Mouse (Mus musculus) liver, embryonic 11.5 days (tissue): ENCODE data around the gene Ephb1. TPM values are rescaled to one million over a fixed set of nuclear protein-coding genes. Genes with fewer than 3 reads are reported as not detected.

Experiments used
- ATAC-seq: fragments of 200-750 bp; cut with Nextera tagmentation; replicated peaks from 2 replicates; pipeline ENCODE4 v1.8.0; 2017; ENCODE audit warnings: moderate number of reproducible peaks, mild to moderate bottlenecking, moderate TSS enrichment, moderate library complexity; ENCODE audit not compliant: low FRiP score
- DNase-seq: peaks from one replicate; pipeline ENCODE4 v3.0.0-alpha.2; 2017; ENCODE audit warnings: low spot score
- H3K27ac ChIP-seq: fragments of 300-500 bp; sonication (generic); 2 replicates; pipeline ENCODE4 v1.5.1; 2014; ENCODE audit warnings: mild to moderate bottlenecking, low read depth, low read length, control low read depth
- H3K27me3 ChIP-seq: fragments of 300-500 bp; sonication (generic); replicated peaks from 2 replicates; pipeline ENCODE4 v1.6.1; 2014; ENCODE audit warnings: low read length, mixed read lengths; ENCODE audit not compliant: control insufficient read depth, insufficient read depth
- H3K36me3 ChIP-seq: fragments of 300-500 bp; sonication (generic); 2 replicates; pipeline ENCODE4 v1.6.1; 2014; ENCODE audit warnings: mild to moderate bottlenecking, low read length, moderate library complexity, mixed read lengths; ENCODE audit not compliant: control insufficient read depth, insufficient read depth
- H3K4me1 ChIP-seq: fragments of 300-500 bp; sonication (generic); replicated peaks from 2 replicates; pipeline ENCODE4 v1.6.1; 2014; ENCODE audit warnings: low read length, mixed read lengths; ENCODE audit not compliant: control insufficient read depth, insufficient read depth
- H3K4me2 ChIP-seq: fragments of 300-500 bp; sonication (generic); 2 replicates; pipeline ENCODE4 v1.6.1; 2014; ENCODE audit warnings: mild to moderate bottlenecking, control low read depth, moderate library complexity
- H3K4me3 ChIP-seq: fragments of 300-500 bp; sonication (generic); 2 replicates; pipeline ENCODE4 v1.5.1; 2014; ENCODE audit warnings: low read depth, low read length, control low read depth
- H3K9ac ChIP-seq: fragments of 300-500 bp; sonication (generic); 2 replicates; pipeline ENCODE4 v1.6.1; 2014; ENCODE audit warnings: low read depth, low read length, control low read depth
- H3K9me3 ChIP-seq: fragments of 300-500 bp; sonication (generic); 2 replicates; pipeline ENCODE4 v1.6.1; 2016; ENCODE audit warnings: low read length, inconsistent platforms, mixed read lengths; ENCODE audit not compliant: control insufficient read depth
- WGBS: fragments of 180-500 bp; shearing (Covaris S2); extraction: QIAGEN DNeasy Blood & Tissue Kit; methylation state at CpG from one replicate; pipeline ENCODE4 v1.1.7; 2014; 5-methylcytosine and 5-hydroxymethylcytosine counted together
- polyA plus RNA-seq: library from polyadenylated mRNA; unstranded; fragments of >200 nt; fragmentation: Nextera tagmentation; extraction: Ambion mirVana; gene quantifications from 2 replicates; pipeline ENCODE4 v1.2.1, GENCODE M21; 2014

Gene Ephb1
- polyA plus RNA-seq, 1 experiment from 2014 or later, result 0.70 TPM

- Histone ChIP-seq H3K4me2 (no peak overlapping the region), H3K9ac (no peak overlapping the region), H3K27ac (no peak overlapping the region), H3K4me1 (no peaks in the 10 kb centered on the region), H3K4me3 (no peak overlapping the region), H3K9me3 (no peaks in the 10 kb centered on the region), H3K36me3 (no peaks in the 10 kb centered on the region), H3K27me3 (no peaks in the 10 kb centered on the region)
- 77% methylated on average over 8 of the region's 8 CpGs for WGBS
- DNase-seq (no peak), ATAC-seq (no peak)
Observed at GRCm38 (mm10) chr9:101934887-101935286, 419.6 kb downstream of the Ephb1 start.

DNA sequence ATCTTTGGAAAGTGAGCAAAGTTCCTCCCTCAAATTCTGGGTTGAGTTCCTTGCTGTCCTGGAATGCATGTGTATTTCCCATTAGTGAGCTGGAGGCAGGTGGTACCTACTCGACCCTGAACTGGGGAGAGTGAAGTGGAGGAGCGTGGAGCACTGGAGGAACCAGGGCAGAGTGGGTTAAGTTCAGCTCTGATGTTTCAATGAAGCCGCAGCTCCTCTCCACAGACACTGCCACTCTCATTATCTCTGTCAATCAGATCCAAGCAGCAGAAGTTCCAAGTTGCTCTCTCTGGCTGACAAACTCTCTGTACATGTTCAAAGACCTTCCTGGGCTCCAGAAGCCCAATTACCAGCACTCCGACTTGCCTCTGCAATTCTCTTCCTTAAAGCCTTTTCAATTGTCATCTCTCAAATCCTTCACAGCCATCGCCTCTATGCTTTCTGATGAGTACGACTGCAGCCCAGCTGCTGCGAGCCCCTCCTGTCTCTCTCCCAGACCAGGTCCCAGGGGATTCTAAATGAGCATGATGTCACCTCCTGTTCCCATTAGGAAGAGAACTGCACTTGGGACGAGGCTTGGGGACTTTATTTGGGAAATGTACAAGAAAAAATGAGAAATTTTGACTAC lies 420.4 kb downstream of the Ephb1 start:
- Histone ChIP-seq H3K9me3 (no peaks in the 10 kb centered on the region), H3K4me3 (no peak overlapping the region), H3K4me1 (no peaks in the 10 kb centered on the region), H3K9ac (no peak overlapping the region), H3K27ac (no peak overlapping the region), H3K4me2 (no peak overlapping the region), H3K27me3 (no peaks in the 10 kb centered on the region), H3K36me3 (no peaks in the 10 kb centered on the region)
- DNase-seq, result no peak
- WGBS, result 58% methylated on average over 8 of the region's 8 CpGs
- ATAC-seq, result no peak

DNA sequence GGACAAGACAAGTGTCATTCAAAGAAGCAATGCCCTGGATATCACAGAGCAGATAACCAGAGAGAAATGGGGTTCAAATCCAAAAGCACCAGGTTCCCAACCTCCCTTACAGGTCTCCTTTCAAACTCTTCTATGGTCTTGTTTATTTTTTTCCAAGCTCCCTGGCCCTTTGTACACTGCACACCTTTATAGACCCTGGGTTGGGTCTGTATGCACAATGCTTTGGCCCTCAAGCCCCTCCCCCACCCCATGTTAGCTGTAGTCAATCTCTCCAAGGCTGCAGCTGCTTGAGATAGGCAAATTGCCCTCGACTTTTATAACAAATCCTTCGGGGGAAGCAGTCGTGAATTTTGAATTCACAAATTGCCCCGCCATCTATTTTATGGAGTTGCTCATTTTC lies 429.7 kb downstream of the Ephb1 start:
- H3K4me2 ChIP-seq, result no peak overlapping the region
- no peak for DNase-seq

GRCm38 (mm10) chr9:101922846-101923245 lies 431.6 kb downstream of the Ephb1 start:
- Histone ChIP-seq H3K9me3 (no peaks in the 10 kb centered on the region), H3K4me2 (no peak overlapping the region), H3K27ac (no peak overlapping the region), H3K9ac (no peak overlapping the region), H3K4me1 (no peaks in the 10 kb centered on the region), H3K27me3 (0 out of 2 replicates have a peak, but pooled peaks cover 3% of the 10 kb centered on the region), H3K4me3 (no peak overlapping the region), H3K36me3 (no peaks in the 10 kb centered on the region)
- DNase-seq, result no peak
- WGBS, result 67% methylated on average over 4 of the region's 4 CpGs
- no peak for ATAC-seq

More for the DNA sequence above, 429.7 kb downstream of the Ephb1 start:
- Histone ChIP-seq H3K9ac (no peak overlapping the region), H3K4me3 (no peak overlapping the region), H3K36me3 (no peaks in the 10 kb centered on the region), H3K27me3 (0 out of 2 replicates have a peak, but pooled peaks cover 3% of the 10 kb centered on the region), H3K4me1 (no peaks in the 10 kb centered on the region), H3K9me3 (no peaks in the 10 kb centered on the region), H3K27ac (no peak overlapping the region)
- ATAC-seq, result no peak
- 59% methylated on average over 4 of the region's 4 CpGs for WGBS

DNA sequence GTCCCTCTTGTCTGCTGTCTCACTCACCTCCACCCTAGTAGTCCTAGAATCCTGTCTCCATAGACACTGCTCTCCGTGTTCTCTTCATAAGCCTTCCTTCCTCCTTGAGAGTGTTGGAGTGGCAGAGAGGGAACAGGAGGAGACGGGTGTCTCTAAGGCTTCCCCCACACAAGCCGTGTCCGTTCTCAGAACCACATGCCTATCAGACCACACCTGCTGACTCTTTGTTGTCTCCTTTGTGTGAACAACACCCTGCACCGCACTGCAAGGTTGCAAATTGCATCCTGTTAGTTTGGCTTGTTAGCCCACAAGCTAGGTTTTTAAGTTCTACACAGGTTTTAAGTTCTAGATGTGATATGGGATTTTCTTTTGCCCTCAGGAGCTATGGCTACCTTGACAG lies 435.2 kb downstream of the Ephb1 start:
- H3K4me1 ChIP-seq, result no peaks in the 10 kb centered on the region
- H3K36me3 ChIP-seq, result no peaks in the 10 kb centered on the region
- no peaks in the 10 kb centered on the region for H3K9me3 ChIP-seq
- ATAC-seq (no peak), DNase-seq (no peak)
- no peak overlapping the region for H3K9ac ChIP-seq
- WGBS, result 69% methylated on average over 5 of the region's 5 CpGs
- no peaks in the 10 kb centered on the region for H3K27me3 ChIP-seq
- no peak overlapping the region for H3K27ac ChIP-seq
- H3K4me2 ChIP-seq, result no peak overlapping the region
- H3K4me3 ChIP-seq, result no peak overlapping the region

DNA sequence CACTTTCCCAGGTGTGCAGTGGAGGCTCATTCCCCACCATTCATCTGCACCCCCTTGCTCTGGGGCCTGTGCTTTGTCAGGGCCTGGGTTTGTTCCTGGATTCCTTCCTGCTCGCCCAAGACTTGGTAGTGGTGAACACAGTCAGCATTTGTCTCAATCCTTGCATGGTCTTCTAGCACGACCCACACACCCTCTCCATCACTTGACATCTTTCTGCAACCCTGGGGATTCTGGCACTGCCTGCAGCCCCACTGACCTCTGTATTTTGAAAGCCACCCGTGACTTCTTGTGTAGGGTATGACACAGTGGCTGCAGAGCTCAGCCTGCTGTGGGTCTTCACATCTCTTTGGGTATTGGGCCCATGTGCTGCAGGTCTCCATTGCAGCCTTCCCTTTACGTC lies 435.7 kb downstream of the Ephb1 start:
- no peak overlapping the region for H3K27ac ChIP-seq
- H3K4me2 ChIP-seq, result no peak overlapping the region
- ATAC-seq (no peak), DNase-seq (peak; percentile 11)
- H3K9me3 ChIP-seq, result no peaks in the 10 kb centered on the region
- no peaks in the 10 kb centered on the region for H3K4me1 ChIP-seq
- H3K9ac ChIP-seq, result no peak overlapping the region
- H3K36me3 ChIP-seq, result no peaks in the 10 kb centered on the region
- H3K27me3 ChIP-seq, result no peaks in the 10 kb centered on the region
- WGBS, result 74% methylated on average over 4 of the region's 4 CpGs
- H3K4me3 ChIP-seq, result no peak overlapping the region

DNA sequence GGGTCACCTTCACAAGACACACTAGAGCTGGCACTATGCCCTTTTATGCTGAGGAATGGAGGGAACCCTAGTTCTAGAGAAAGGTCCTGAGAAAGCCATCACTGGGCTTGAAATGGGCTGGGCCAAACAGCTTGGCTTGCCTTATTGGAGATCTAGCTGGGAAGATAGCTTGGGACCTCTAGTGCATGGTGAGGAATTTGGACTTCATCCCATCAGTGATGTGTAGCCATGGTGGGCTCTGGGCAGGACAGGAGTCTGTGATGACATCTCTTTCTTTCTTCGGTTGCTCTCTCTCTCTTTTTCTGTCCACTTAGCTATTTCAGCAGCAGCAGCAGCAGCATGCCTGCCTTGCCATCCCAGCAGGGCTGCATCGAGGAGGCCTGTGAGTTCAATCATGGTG lies 439.4 kb downstream of the Ephb1 start:
- 86% methylated on average over 2 of the region's 2 CpGs for WGBS
- ATAC-seq (no peak), DNase-seq (no peak)

DNA sequence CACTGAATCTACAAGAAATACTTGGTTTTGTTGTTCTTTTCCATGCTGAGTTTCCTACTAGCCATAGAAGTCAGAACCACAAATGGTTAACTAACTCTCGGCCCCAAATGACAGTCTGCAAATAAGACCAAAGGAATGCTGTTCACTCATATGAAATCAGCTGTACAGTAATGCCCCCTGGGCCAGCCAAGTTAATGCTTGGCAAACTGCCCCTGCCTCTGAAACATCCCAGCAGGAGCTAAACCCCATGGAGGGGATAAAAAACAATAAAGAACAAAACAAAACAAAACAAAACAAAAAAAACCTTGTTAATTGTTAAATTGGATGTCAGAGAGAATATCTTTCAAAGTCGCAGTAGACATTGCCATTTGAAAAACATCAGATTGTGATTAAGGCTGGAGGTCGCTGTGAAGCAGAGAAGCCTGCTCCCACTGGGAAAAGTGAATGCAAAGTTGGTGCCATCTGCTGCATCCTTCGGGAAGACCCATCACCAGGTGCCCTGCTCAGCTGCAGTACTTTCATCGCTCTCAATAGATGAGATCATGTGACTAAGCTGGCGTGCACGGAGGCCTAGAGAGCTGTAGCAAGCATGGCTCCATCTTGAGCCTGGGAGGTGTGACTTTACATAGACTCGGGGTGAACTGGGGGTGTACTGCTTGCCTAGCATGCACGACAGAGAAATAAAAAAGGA lies 443.2 kb downstream of the Ephb1 start:
- DNase-seq (no peak), ATAC-seq (no peak)
- H3K27ac ChIP-seq, result no peak overlapping the region
- no peaks in the 10 kb centered on the region for H3K36me3 ChIP-seq
- no peak overlapping the region for H3K4me2 ChIP-seq
- 71% methylated on average over 9 of the region's 9 CpGs for WGBS
- no peak overlapping the region for H3K9ac ChIP-seq
- no peaks in the 10 kb centered on the region for H3K9me3 ChIP-seq
- H3K4me1 ChIP-seq, result no peaks in the 10 kb centered on the region
- H3K4me3 ChIP-seq, result no peak overlapping the region
- no peaks in the 10 kb centered on the region for H3K27me3 ChIP-seq

More for the DNA sequence above, 439.4 kb downstream of the Ephb1 start:
- Histone ChIP-seq H3K27ac (no peak overlapping the region), H3K9ac (no peak overlapping the region), H3K36me3 (no peaks in the 10 kb centered on the region), H3K9me3 (no peaks in the 10 kb centered on the region), H3K4me3 (no peak overlapping the region), H3K27me3 (no peaks in the 10 kb centered on the region), H3K4me1 (no peaks in the 10 kb centered on the region), H3K4me2 (no peak overlapping the region)

- Histone ChIP-seq H3K4me3 (no peak overlapping the region), H3K9me3 (no peaks in the 10 kb centered on the region), H3K27me3 (no peaks in the 10 kb centered on the region), H3K27ac (no peak overlapping the region), H3K9ac (no peak overlapping the region), H3K4me2 (no peak overlapping the region), H3K4me1 (no peaks in the 10 kb centered on the region), H3K36me3 (no peaks in the 10 kb centered on the region)
- 77% methylated on average over 4 of the region's 4 CpGs for WGBS
- ATAC-seq, result no peak
- no peak for DNase-seq
Observed at GRCm38 (mm10) chr9:101909491-101909890, 445.0 kb downstream of the Ephb1 start.
